Mouse (Mus musculus): ENCODE data around the gene Rlim. TPM values are rescaled to one million over a fixed set of nuclear protein-coding genes. Genes with fewer than 3 reads are reported as not detected.

Rlim gene
- total RNA-seq (2023; ENCODE audit: inconsistent age), result 102 to 125 TPM (median 120 TPM) in 4 replicates

DNA sequence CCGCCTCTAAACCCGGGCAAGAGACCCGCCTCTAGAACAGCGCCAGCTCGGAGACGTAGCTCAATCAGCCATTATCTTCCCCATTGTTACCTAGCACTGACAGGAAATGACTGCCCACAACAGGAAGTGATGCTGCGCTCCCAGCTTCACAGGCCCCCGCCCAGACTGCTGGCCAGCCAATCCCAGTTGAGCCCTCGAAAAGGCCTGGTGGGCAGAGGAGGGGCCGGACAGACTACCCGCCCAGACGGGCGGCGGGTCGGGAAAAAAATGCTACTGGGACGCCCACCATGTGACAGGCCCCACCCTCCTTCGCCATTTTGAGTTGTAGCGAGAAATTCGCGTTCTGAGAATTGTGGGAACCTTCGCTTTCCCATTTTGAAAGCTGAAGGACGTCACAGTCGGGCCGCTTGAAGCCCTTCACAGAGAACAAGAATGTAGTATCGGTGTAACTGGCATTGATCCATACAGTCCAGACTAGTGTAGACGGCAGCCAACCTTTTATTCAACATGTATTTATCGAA lies at the start of gene Rlim:
Gene Rlim, minus strand, starts transcription at position 116 of the 521 bp plus-strand sequence.

Other genes with a start within 250 kb of the Rlim start
- gene Slc16a2, start 159.3 kb downstream of the Rlim start, total RNA-seq (2023; ENCODE audit: inconsistent age), result not detected in 4 replicates
- not detected in 4 replicates for gene Nexmif, start 219.9 kb upstream of the Rlim start, total RNA-seq (2023; ENCODE audit: inconsistent age)

Data from B cell, adult (primary cell).